Comparison of ENCODE assay signal across 13 mouse cellular contexts in genomic region chr16:85897854-85898253, GRCm38 (mm10). TPM values are rescaled to one million over a fixed set of nuclear protein-coding genes. Genes with fewer than 3 reads are reported as not detected.
DNase-seq lines count a peak whose midpoint lies in the region; ATAC-seq and TF ChIP-seq lines count a peak whose summit lies in the region.
"Had no signal": no experiment of that assay in that cellular context is flagged by ENCODE, and none has a peak within 500 bp of the region (broad histone marks: within the 10 kb centered on the region; RNA-seq: fewer than 3 reads in every experiment).

No protein-coding gene starts in this region.

- no peak for TF ChIP-seq CTCF in kidney, postnatal 0 days (IDR thresholded peaks at IDR 0.05; ENCODE audit: low read depth)

- H3K4me1 ChIP-seq in heart, embryonic 11.5 days (ENCODE audit: control insufficient read depth, insufficient read depth, low read length): 0 out of 2 replicates have a peak, but pooled peaks cover 4% of the 10 kb centered on the region
- H3K4me1 ChIP-seq in kidney, postnatal 0 days (replicated peaks; ENCODE audit: insufficient read depth, low read length): 0 out of 2 replicates have a peak, but pooled peaks cover 12% of the 10 kb centered on the region
- peaks cover 36% of the 10 kb centered on the region for H3K4me1 ChIP-seq in embryonic facial prominence, embryonic 13.5 days
- peaks cover 3% of the 10 kb centered on the region; the same call in 1 of the 2 replicates for H3K4me1 ChIP-seq in neural tube, embryonic 14.5 days (ENCODE audit: control insufficient read depth, insufficient read depth, low read length)

- intact Hi-C loops in heart, postnatal 25 days (cut with DNase I): no loop called here

- no peaks in the 10 kb centered on the region for H3K9me3 ChIP-seq in heart, embryonic 11.5 days (replicated peaks; ENCODE audit: control insufficient read depth, low read length)
- no peaks in the 10 kb centered on the region for H3K9me3 ChIP-seq in kidney, postnatal 0 days (replicated peaks; ENCODE audit: low read length)
- H3K9me3 ChIP-seq in embryonic facial prominence, embryonic 13.5 days: no peaks in the 10 kb centered on the region
- H3K9me3 ChIP-seq in neural tube, embryonic 14.5 days (ENCODE audit: control insufficient read depth, low read length): no peaks in the 10 kb centered on the region
- H3K9me3 ChIP-seq: liver, embryonic 12.5 days had no signal

- H3K9ac ChIP-seq in heart, embryonic 11.5 days (ENCODE audit: low read depth, low read length): no peak overlapping the region
- H3K9ac ChIP-seq in kidney, postnatal 0 days (ENCODE audit: low read depth, low read length): no peak overlapping the region
- no peak overlapping the region for H3K9ac ChIP-seq in embryonic facial prominence, embryonic 13.5 days
- H3K9ac ChIP-seq in neural tube, embryonic 14.5 days (replicated peaks; ENCODE audit: low read depth, low read length): no peak overlapping the region
- H3K9ac ChIP-seq: liver, embryonic 12.5 days had no signal

- no peak for DNase-seq in heart, postnatal 25 days (ENCODE audit: low spot score)
- DNase-seq in kidney, postnatal 0 days (ENCODE audit: low spot score): no peak
- no peak for DNase-seq in kidney, postnatal 36 days
- DNase-seq in ovary, postnatal 10 days (ENCODE audit: low spot score): no peak
- DNase-seq in retina, postnatal 1 day: no peak
- DNase-seq: adrenal gland, adult 8-10 months; right cerebral cortex, postnatal 14 days had no signal

- 90% methylated on average over 3 of the region's 3 CpGs for WGBS in heart, embryonic 11.5 days (ENCODE audit: insufficient replicate concordance)
- 87% methylated on average over 3 of the region's 3 CpGs for WGBS in kidney, postnatal 0 days
- 85% methylated on average over 3 of the region's 3 CpGs for WGBS in embryonic facial prominence, embryonic 13.5 days
- 91% methylated on average over 3 of the region's 3 CpGs for WGBS in neural tube, embryonic 14.5 days

- peak overlapping the region; percentile 24; the same call in 1 of the 2 replicates for H3K4me2 ChIP-seq in heart, embryonic 11.5 days
- peak overlapping the region; percentile 97 for H3K4me2 ChIP-seq in kidney, postnatal 0 days (ENCODE audit: low read length)
- peak overlapping the region; percentile 97 for H3K4me2 ChIP-seq in embryonic facial prominence, embryonic 13.5 days
- H3K4me2 ChIP-seq in neural tube, embryonic 14.5 days (ENCODE audit: low read depth, low read length): peak overlapping the region; percentile 17; the same call in 1 of the 2 replicates
- H3K4me2 ChIP-seq: liver, embryonic 12.5 days had no signal

- H3K27ac ChIP-seq in heart, embryonic 11.5 days (ENCODE audit: low read depth, low read length): no peak overlapping the region
- H3K27ac ChIP-seq in kidney, postnatal 0 days: no peak overlapping the region; the same call in 1 of the 2 replicates
- H3K27ac ChIP-seq in embryonic facial prominence, embryonic 13.5 days: no peak overlapping the region
- H3K27ac ChIP-seq in neural tube, embryonic 14.5 days (ENCODE audit: low read depth, low read length): no peak overlapping the region
- H3K27ac ChIP-seq: liver, embryonic 12.5 days had no signal

- no peak for ATAC-seq in heart, embryonic 11.5 days (replicated peaks; ENCODE audit: insufficient number of reproducible peaks, low FRiP score, low TSS enrichment)
- ATAC-seq in kidney, postnatal 0 days (replicated peaks; ENCODE audit: low FRiP score, low read depth): no peak
- ATAC-seq in embryonic facial prominence, embryonic 13.5 days (ENCODE audit: insufficient number of reproducible peaks, insufficient read depth, low FRiP score, low TSS enrichment, low read depth): no peak
- ATAC-seq in neural tube, embryonic 14.5 days (ENCODE audit: low read depth): no peak
- ATAC-seq: intestine, embryonic 16.5 days; liver, embryonic 12.5 days; Patski had no signal

- H3K27me3 ChIP-seq in heart, embryonic 11.5 days (ENCODE audit: control insufficient read depth, insufficient read depth, low read length): peaks cover 3% of the 10 kb centered on the region; the same call in 1 of the 2 replicates
- H3K27me3 ChIP-seq in kidney, postnatal 0 days (ENCODE audit: insufficient read depth, low read length): peaks cover 4% of the 10 kb centered on the region; the same call in 1 of the 2 replicates
- peaks cover 37% of the 10 kb centered on the region for H3K27me3 ChIP-seq in embryonic facial prominence, embryonic 13.5 days
- peaks cover 4% of the 10 kb centered on the region; the same call in 1 of the 2 replicates for H3K27me3 ChIP-seq in neural tube, embryonic 14.5 days (ENCODE audit: control insufficient read depth, insufficient read depth, low read length)
- H3K27me3 ChIP-seq: Patski had no signal

- H3K4me3 ChIP-seq in heart, embryonic 11.5 days (ENCODE audit: low read depth, low read length): no peak overlapping the region
- H3K4me3 ChIP-seq in kidney, postnatal 0 days (replicated peaks; ENCODE audit: low read depth, low read length): peak overlapping the region; percentile 75; the same call in 1 of the 2 replicates
- peak overlapping the region; percentile 61; the same call in 1 of the 2 replicates for H3K4me3 ChIP-seq in embryonic facial prominence, embryonic 13.5 days
- H3K4me3 ChIP-seq in neural tube, embryonic 14.5 days (ENCODE audit: low read depth, low read length): peak overlapping the region; percentile 5; the same call in 1 of the 2 replicates
- H3K4me3 ChIP-seq: liver, embryonic 12.5 days had no signal

- H3K36me3 ChIP-seq in heart, embryonic 11.5 days (ENCODE audit: control insufficient read depth, insufficient read depth, low read length): no peaks in the 10 kb centered on the region
- H3K36me3 ChIP-seq in kidney, postnatal 0 days (ENCODE audit: insufficient read depth, low read length): no peaks in the 10 kb centered on the region
- H3K36me3 ChIP-seq in embryonic facial prominence, embryonic 13.5 days: no peaks in the 10 kb centered on the region
- no peaks in the 10 kb centered on the region for H3K36me3 ChIP-seq in neural tube, embryonic 14.5 days (ENCODE audit: control insufficient read depth, insufficient read depth, low read length)
- H3K36me3 ChIP-seq: liver, embryonic 12.5 days had no signal

RNA-seq across cellular contexts. Expression of gene Adamts5, which starts 3.8 kb away (rescaled TPM):
- 1.8 and 2.4 TPM in 2 replicates for polyA plus RNA-seq in heart, embryonic 11.5 days (2014; fragmentation: Nextera tagmentation; extraction: Ambion mirVana)
- total RNA-seq in heart, postnatal 25 days (2021): 10 to 100 TPM in 1 of 2 experiments, 1 to 10 TPM in 1; 9.7 to 11.2 TPM
- polyA plus RNA-seq in kidney, postnatal 0 days (2015; fragmentation: Nextera tagmentation; extraction: Ambion mirVana): 5.9 and 6.4 TPM in 2 replicates
- polyA plus RNA-seq in embryonic facial prominence, embryonic 13.5 days (2015; fragmentation: Nextera tagmentation; extraction: Ambion mirVana): 3.7 and 4.1 TPM in 2 replicates
- polyA plus RNA-seq in neural tube, embryonic 14.5 days (2014; fragmentation: Nextera tagmentation; extraction: Ambion mirVana): 3.2 and 4.9 TPM in 2 replicates

Comparison
In these comparisons a context has a peak if more than half of its experiments do, and no peak if none do; other contexts are left out.
1. H3K4me2 ChIP-seq: peak in every context shown above with its lines; median percentile 97 in kidney, postnatal 0 days; 97 in embryonic facial prominence, embryonic 13.5 days; 24 in heart, embryonic 11.5 days; 17 in neural tube, embryonic 14.5 days.